Mouse (Mus musculus) testis, adult 2 months (tissue): Measurements from ENCODE around the gene Magi2.

Experiments
- CTCF ChIP-seq: fragments of 200-500 bp; IDR thresholded peaks from 2 replicates; pipeline ENCODE4 v1.5.1; 2012; ENCODE audit warnings: low read depth, mild to moderate bottlenecking, inconsistent platforms, low read length, moderate library complexity; ENCODE audit not compliant: control insufficient read depth, insufficient read depth, insufficient replicate concordance
- POLR2A ChIP-seq: fragments of 200-500 bp; IDR thresholded peaks from 2 replicates; pipeline ENCODE4 v1.6.1; 2012; ENCODE audit warnings: low read depth, mild to moderate bottlenecking, inconsistent platforms, low read length, moderate library complexity; ENCODE audit not compliant: control insufficient read depth

GRCm38 (mm10) chr5:19462541-19462940, 235.7 kb downstream of the Magi2 start:
- no peak for TF ChIP-seq POLR2A
- TF ChIP-seq CTCF, result no peak
